Mouse (Mus musculus): ENCODE results near the gene Wdr4.

The Wdr4 gene

GRCm38 (mm10) chr17:31445061-31445731, 74.6 kb downstream of the Wdr4 start:
- DNase-seq (ENCODE audit: low read depth), result no peak
